Mouse (Mus musculus): ENCODE data around the gene Rbm14. TPM values are rescaled to one million over a fixed set of nuclear protein-coding genes. Genes with fewer than 3 reads are reported as not detected.
"Not testable (repeated sequence)": the region's sequence is repeated elsewhere in the genome, so short reads cannot be mapped to it uniquely, and the experiment has no call there.

Gene Rbm14
- polyA plus RNA-seq, 1 experiment, result 6.9 TPM

DNA sequence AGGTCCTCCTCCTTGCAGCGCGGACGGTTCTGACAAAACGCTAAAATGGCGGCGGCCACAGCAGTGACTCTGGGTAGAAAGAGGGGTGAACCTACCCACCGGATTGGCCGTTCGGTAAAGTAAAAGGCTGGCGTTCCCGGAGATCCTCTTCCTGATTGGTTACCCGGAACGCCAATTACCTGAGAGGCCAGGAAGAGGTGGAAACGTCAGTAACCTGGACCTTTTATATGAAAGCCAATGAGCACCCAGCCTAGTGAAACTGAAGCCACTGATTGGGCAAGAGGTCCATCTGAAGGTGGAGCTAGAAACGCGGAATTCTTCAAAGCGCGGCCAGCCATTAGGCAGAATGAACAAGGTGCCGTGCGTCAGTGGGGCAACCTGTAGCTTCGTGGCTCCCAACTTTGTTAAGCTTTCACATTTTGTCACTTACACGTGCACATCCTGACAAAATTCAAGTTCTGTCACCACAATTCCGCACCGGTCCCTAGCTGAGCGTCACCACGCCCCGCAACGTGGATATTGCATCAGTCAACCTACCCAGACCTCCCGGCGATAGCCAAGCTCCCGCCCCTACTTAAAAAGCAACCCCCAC is 17.5 kb downstream of the Rbm14 start, which contains the start of gene Rbm4:
Rbm4 (minus strand) TSS at position 71 of the 592 bp plus-strand sequence.
- no peaks in the 10 kb centered on the region for H3K4me1 ChIP-seq (ENCODE audit: control insufficient read depth, insufficient read depth, insufficient read length, low read length)
- H3K27ac ChIP-seq (replicated peaks; ENCODE audit: low read depth, low read length), result peak within 1 kb of the TSS; percentile 32

GRCm38 (mm10) chr19:4793281-4793830 is 18.1 kb downstream of the Rbm14 start:
- Histone ChIP-seq H3K27ac (replicated peaks; ENCODE audit: low read depth, low read length) (peak overlapping the region; percentile 32), H3K4me3 (ENCODE audit: insufficient read depth, low read depth, low read length) (peak overlapping the region; percentile 79), H3K4me1 (ENCODE audit: control insufficient read depth, insufficient read depth, insufficient read length, low read length) (no peaks in the 10 kb centered on the region)

More for the DNA sequence above, 17.5 kb downstream of the Rbm14 start, which contains the start of gene Rbm4:
- H3K4me3 ChIP-seq (ENCODE audit: insufficient read depth, low read depth, low read length), result peak within 1 kb of the TSS; percentile 79

- no peak overlapping the region for H3K4me3 ChIP-seq (ENCODE audit: insufficient read depth, low read depth, low read length)
- H3K27ac ChIP-seq (replicated peaks; ENCODE audit: low read depth, low read length), result no peak overlapping the region
- 0 out of 2 replicates have a peak, but pooled peaks cover 2% of the 10 kb centered on the region for H3K4me1 ChIP-seq (ENCODE audit: control insufficient read depth, insufficient read depth, insufficient read length, low read length)
Observed at GRCm38 (mm10) chr19:4786313-4786712, 25.1 kb downstream of the Rbm14 start.

DNA sequence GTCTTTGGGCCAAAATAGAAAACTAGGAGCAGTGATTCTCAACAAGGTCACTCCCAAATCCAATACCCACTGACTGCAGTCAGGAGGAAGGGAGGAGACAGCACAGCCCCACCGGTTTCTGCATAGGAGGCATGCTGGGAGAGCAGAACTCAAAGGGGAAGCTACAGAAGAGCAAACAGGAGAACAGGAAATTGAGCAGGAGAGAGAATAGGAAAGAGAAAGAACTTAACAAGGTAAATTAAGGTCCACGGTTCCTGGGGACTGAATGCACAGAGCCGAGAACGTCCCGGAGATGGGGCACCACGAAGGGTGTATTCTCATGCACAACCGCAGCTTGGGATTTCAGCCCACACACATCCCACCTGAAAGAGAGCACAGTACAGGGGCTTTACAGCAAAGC is 26.2 kb downstream of the Rbm14 start:
- H3K27ac ChIP-seq (replicated peaks; ENCODE audit: low read depth, low read length), result no peak overlapping the region
- 0 out of 2 replicates have a peak, but pooled peaks cover 2% of the 10 kb centered on the region for H3K4me1 ChIP-seq (ENCODE audit: control insufficient read depth, insufficient read depth, insufficient read length, low read length)
- H3K4me3 ChIP-seq (ENCODE audit: insufficient read depth, low read depth, low read length), result no peak overlapping the region

DNA sequence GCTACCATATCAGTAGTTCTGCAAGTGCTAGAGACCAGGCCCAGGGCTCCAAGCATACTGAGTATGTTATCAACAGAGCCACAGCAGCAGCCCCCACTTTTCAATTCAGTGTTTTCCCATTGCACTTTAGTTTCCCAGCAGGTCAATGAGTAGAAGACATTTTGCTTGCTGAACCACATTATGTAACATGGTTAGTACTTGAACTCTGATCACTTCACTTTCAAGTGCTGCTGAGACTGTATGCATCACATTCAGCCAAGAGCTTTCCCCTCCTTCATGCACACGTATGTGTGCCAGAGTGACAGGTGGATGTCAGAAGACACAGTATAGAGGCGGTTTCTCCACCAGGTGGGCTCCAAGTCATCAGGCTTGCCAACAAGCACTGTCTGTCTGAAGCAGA is 28.5 kb downstream of the Rbm14 start:
- Histone ChIP-seq H3K27ac (replicated peaks; ENCODE audit: low read depth, low read length) (no peak overlapping the region), H3K4me3 (ENCODE audit: insufficient read depth, low read depth, low read length) (no peak overlapping the region), H3K4me1 (ENCODE audit: control insufficient read depth, insufficient read depth, insufficient read length, low read length) (0 out of 2 replicates have a peak, but pooled peaks cover 2% of the 10 kb centered on the region)

- Histone ChIP-seq H3K4me3 (ENCODE audit: insufficient read depth, low read depth, low read length) (no peak overlapping the region), H3K27ac (replicated peaks; ENCODE audit: low read depth, low read length) (no peak overlapping the region), H3K4me1 (ENCODE audit: control insufficient read depth, insufficient read depth, insufficient read length, low read length) (no peaks in the 10 kb centered on the region)
Observed at GRCm38 (mm10) chr19:4772785-4773184, 38.6 kb downstream of the Rbm14 start.

- H3K4me3 ChIP-seq (ENCODE audit: insufficient read depth, low read depth, low read length), result no peak overlapping the region
- H3K27ac ChIP-seq (replicated peaks; ENCODE audit: low read depth, low read length), result no peak overlapping the region
- H3K4me1 ChIP-seq (ENCODE audit: control insufficient read depth, insufficient read depth, insufficient read length, low read length), result no peaks in the 10 kb centered on the region
Observed at GRCm38 (mm10) chr19:4767507-4768148, 43.8 kb downstream of the Rbm14 start.

GRCm38 (mm10) chr19:4762876-4763275 is 48.6 kb downstream of the Rbm14 start:
- Histone ChIP-seq H3K4me3 (ENCODE audit: insufficient read depth, low read depth, low read length) (no peak overlapping the region), H3K4me1 (ENCODE audit: control insufficient read depth, insufficient read depth, insufficient read length, low read length) (no peaks in the 10 kb centered on the region), H3K27ac (replicated peaks; ENCODE audit: low read depth, low read length) (no peak overlapping the region)

DNA sequence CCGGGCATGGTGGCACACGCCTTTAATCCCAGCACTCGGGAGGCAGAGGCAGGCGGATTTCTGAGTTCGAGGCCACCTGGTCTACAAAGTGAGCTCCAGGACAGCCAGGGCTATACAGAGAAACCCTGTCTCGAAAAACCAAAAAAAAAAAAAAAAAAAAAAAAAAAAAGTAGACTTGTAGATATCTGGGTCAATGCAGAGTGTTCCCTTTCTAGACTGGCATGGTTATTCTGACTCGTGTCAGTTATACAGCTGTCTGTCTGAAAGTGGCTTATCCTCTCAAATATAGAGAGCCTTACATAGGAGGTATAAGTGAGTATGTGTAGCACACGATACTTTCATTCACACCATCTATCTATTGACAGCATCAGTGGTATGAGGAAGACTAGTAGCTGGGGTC is 50.9 kb downstream of the Rbm14 start:
- not testable (repeated sequence) for H3K4me1 ChIP-seq (ENCODE audit: control insufficient read depth, insufficient read depth, insufficient read length, low read length); H3K27ac ChIP-seq (replicated peaks; ENCODE audit: low read depth, low read length); H3K4me3 ChIP-seq (ENCODE audit: insufficient read depth, low read depth, low read length)

- peak overlapping the region; percentile 87 for H3K4me3 ChIP-seq (ENCODE audit: insufficient read depth, low read depth, low read length)
- H3K4me1 ChIP-seq (ENCODE audit: control insufficient read depth, insufficient read depth, insufficient read length, low read length), result peaks cover 3% of the 10 kb centered on the region; the same call in 1 of the 2 replicates
Observed at GRCm38 (mm10) chr19:4756921-4757320, 54.5 kb downstream of the Rbm14 start.

DNA sequence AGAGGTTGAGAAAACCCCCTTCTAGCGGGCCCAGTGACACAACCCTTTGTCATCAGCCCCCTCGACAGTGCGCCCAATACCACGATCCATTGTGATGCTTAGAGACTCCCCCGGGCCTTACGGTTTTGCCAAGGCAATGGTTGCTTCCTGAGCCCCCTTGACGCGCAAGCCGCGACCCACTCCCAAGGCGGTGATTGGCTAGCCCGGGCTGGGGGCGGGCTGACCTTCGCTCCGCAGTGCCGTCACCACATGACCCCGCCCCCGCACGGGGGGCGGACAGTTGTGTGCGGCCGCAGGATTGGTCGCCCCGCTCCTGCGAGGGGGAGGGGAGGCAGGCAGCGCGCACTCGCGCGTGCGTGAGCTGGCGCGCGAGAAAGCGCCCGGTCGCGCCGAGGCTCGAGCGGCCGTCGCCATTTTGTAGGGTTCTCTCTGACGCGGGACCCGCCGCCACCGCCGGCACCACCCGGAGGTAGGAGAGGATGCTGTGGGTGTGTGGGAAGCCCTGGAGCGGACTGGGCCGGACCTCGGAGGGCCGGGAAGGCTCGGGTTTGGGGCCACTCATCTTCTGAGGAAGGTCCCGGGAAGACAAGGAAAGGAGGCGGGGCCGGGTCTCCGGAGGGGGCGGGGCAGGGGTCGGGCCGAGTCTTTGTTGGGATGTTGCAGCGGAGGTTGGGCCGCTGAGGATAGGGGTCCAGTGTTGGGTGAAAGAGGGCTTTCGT is 55.1 kb downstream of the Rbm14 start, which contains the start of gene Rbm4b:
Rbm4b (plus strand) TSS at position 305 of the 719 bp plus-strand sequence.
- H3K27ac ChIP-seq (replicated peaks; ENCODE audit: low read depth, low read length), result peak within 1 kb of the TSS; percentile 82
- peak within 1 kb of the TSS; percentile 87 for H3K4me3 ChIP-seq (ENCODE audit: insufficient read depth, low read depth, low read length)
- peaks cover 3% of the 10 kb centered on the region; the same call in 1 of the 2 replicates for H3K4me1 ChIP-seq (ENCODE audit: control insufficient read depth, insufficient read depth, insufficient read length, low read length)

More at GRCm38 (mm10) chr19:4756921-4757320, 54.5 kb downstream of the Rbm14 start:
- H3K27ac ChIP-seq (replicated peaks; ENCODE audit: low read depth, low read length), result 0 out of 2 replicates have a peak overlapping the region, but pooled peaks have one; percentile 10

- Histone ChIP-seq H3K4me3 (ENCODE audit: insufficient read depth, low read depth, low read length) (peak overlapping the region; percentile 87), H3K27ac (replicated peaks; ENCODE audit: low read depth, low read length) (peak overlapping the region; percentile 82), H3K4me1 (ENCODE audit: control insufficient read depth, insufficient read depth, insufficient read length, low read length) (peaks cover 3% of the 10 kb centered on the region; the same call in 1 of the 2 replicates)
Observed at GRCm38 (mm10) chr19:4755565-4756192, 55.8 kb downstream of the Rbm14 start.

All from brown adipose tissue, adult 24 weeks (tissue).